Mouse (Mus musculus) liver, adult 2 months (tissue): ENCODE results near the gene Camk2b. TPM values are rescaled to one million over a fixed set of nuclear protein-coding genes. Genes with fewer than 3 reads are reported as not detected.

Experiments used
- DNase-seq: peaks from one replicate; pipeline ENCODE4 v3.0.0-alpha.2; 2011; ENCODE audit warnings: low read depth, low spot score; ENCODE audit errors: extremely low read depth
- H3K27ac ChIP-seq: fragments of 200-500 bp; replicated peaks from 2 replicates; pipeline ENCODE4 v1.5.1; 2012; ENCODE audit warnings: low read depth, mild to moderate bottlenecking, control low read depth, inconsistent platforms, low read length; ENCODE audit not compliant: insufficient read depth
- H3K27me3 ChIP-seq: fragments of 200-500 bp; 2 replicates; pipeline ENCODE4 v1.6.1; 2012; ENCODE audit warnings: mild to moderate bottlenecking, moderate library complexity, low read length, inconsistent platforms; ENCODE audit not compliant: control insufficient read depth, insufficient read depth
- H3K36me3 ChIP-seq: fragments of 200-500 bp; 2 replicates; pipeline ENCODE4 v1.6.1; 2012; ENCODE audit warnings: low read length, inconsistent platforms; ENCODE audit not compliant: control insufficient read depth, insufficient read depth
- H3K4me1 ChIP-seq: fragments of 200-500 bp; 2 replicates; pipeline ENCODE4 v1.6.1; 2011; ENCODE audit warnings: low read length; ENCODE audit not compliant: control insufficient read depth, insufficient read depth
- H3K4me3 ChIP-seq: fragments of 200-500 bp; 2 replicates; pipeline ENCODE4 v1.5.1; 2011; ENCODE audit warnings: low read depth, mild to moderate bottlenecking, control low read depth, low read length, moderate library complexity; ENCODE audit not compliant: insufficient read depth
- H3K79me2 ChIP-seq: fragments of 200-500 bp; 2 replicates; pipeline ENCODE4 v1.6.1; 2012; ENCODE audit warnings: inconsistent platforms, mild to moderate bottlenecking, low read length, moderate library complexity; ENCODE audit not compliant: control insufficient read depth, insufficient read depth
- H3K9ac ChIP-seq: fragments of 200-500 bp; 2 replicates; pipeline ENCODE4 v1.6.1; 2012; ENCODE audit warnings: low read depth, mild to moderate bottlenecking, control low read depth, inconsistent platforms, low read length
- CTCF ChIP-seq: fragments of 200-500 bp; IDR thresholded peaks from 2 replicates; pipeline ENCODE4 v1.5.1; 2011; ENCODE audit warnings: low read depth, low read length, control low read depth
- POLR2A ChIP-seq: fragments of 200-500 bp; IDR thresholded peaks from 2 replicates; pipeline ENCODE4 v1.6.1; 2011; ENCODE audit warnings: low read length, control low read depth; ENCODE audit not compliant: insufficient read depth; ENCODE audit errors: extremely low read depth
- WGBS: fragments of 180-500 bp; shearing (Covaris S2); methylation state at CpG from one replicate; pipeline ENCODE4 v1.1.7; 2018; 5-methylcytosine and 5-hydroxymethylcytosine counted together
- polyA plus RNA-seq: library from polyadenylated mRNA; depleted of rRNA; stranded (reverse); fragments of >200 nt; gene quantifications from 2 replicates; pipeline ENCODE4 v1.2.3, GENCODE M21; 2012; rRNA removed
- total RNA-seq: library from RNA; depleted of rRNA; stranded (reverse); fragments of >200 nt; gene quantifications from 2 replicates; pipeline ENCODE4 v1.2.3, GENCODE M21; 2014; rRNA removed

The Camk2b gene
- total and polyA plus RNA-seq, 2 experiments: 8.1 to 8.5 TPM

- no peak overlapping the region for H3K27ac ChIP-seq
- WGBS: 97% methylated on average over 1 of the region's 1 CpGs
- H3K36me3 ChIP-seq: no peaks in the 10 kb centered on the region; the same call in 1 of the 2 replicates
- H3K27me3 ChIP-seq: no peaks in the 10 kb centered on the region
- peaks cover 6% of the 10 kb centered on the region; the same call in 1 of the 2 replicates for H3K79me2 ChIP-seq
- TF ChIP-seq CTCF (no peak), POLR2A (no peak)
- no peak overlapping the region for H3K4me3 ChIP-seq
- DNase-seq: no peak
- no peaks in the 10 kb centered on the region for H3K4me1 ChIP-seq
- no peak overlapping the region for H3K9ac ChIP-seq
Measured at GRCm38 (mm10) chr11:5930578-5930977, 135.6 kb downstream of the Camk2b start.

GRCm38 (mm10) chr11:5926696-5927220 lies 139.4 kb downstream of the Camk2b start:
- TF ChIP-seq CTCF: no peak
- TF ChIP-seq POLR2A: no peak
- H3K27me3 ChIP-seq: no peaks in the 10 kb centered on the region
- H3K27ac ChIP-seq: no peak overlapping the region
- 85% methylated on average over 3 of the region's 3 CpGs for WGBS
- H3K36me3 ChIP-seq: no peaks in the 10 kb centered on the region
- H3K79me2 ChIP-seq: peaks cover 6% of the 10 kb centered on the region; the same call in 1 of the 2 replicates
- H3K9ac ChIP-seq: no peak overlapping the region
- no peak overlapping the region for H3K4me3 ChIP-seq
- no peak for DNase-seq
- H3K4me1 ChIP-seq: no peaks in the 10 kb centered on the region

- TF ChIP-seq CTCF (no peak), POLR2A (no peak)
- H3K27ac ChIP-seq: no peak overlapping the region
- H3K4me1 ChIP-seq: peaks cover 2% of the 10 kb centered on the region; the same call in 1 of the 2 replicates
- H3K36me3 ChIP-seq: 0 out of 2 replicates have a peak, but pooled peaks cover 2% of the 10 kb centered on the region
- H3K79me2 ChIP-seq: peaks cover 6% of the 10 kb centered on the region; the same call in 1 of the 2 replicates
- no peak for DNase-seq
- no peak overlapping the region for H3K4me3 ChIP-seq
- H3K9ac ChIP-seq: no peak overlapping the region
- no peaks in the 10 kb centered on the region for H3K27me3 ChIP-seq
- WGBS: 70% methylated on average over 8 of the region's 8 CpGs
Measured at GRCm38 (mm10) chr11:5924699-5925098, 141.5 kb downstream of the Camk2b start.

GRCm38 (mm10) chr11:5920323-5920960 lies 145.7 kb downstream of the Camk2b start:
- Histone ChIP-seq H3K4me3 (no peak overlapping the region; the same call in 1 of the 2 replicates), H3K9ac (peak overlapping the region; percentile 31), H3K27ac (peak overlapping the region; percentile 81), H3K79me2 (peaks cover 9% of the 10 kb centered on the region; the same call in 1 of the 2 replicates), H3K27me3 (no peaks in the 10 kb centered on the region), H3K36me3 (0 out of 2 replicates have a peak, but pooled peaks cover 2% of the 10 kb centered on the region), H3K4me1 (peaks cover 26% of the 10 kb centered on the region)
- TF ChIP-seq CTCF: no peak
- TF ChIP-seq POLR2A: peak; percentile 85
- WGBS: 17% methylated on average over 17 of the region's 17 CpGs
- DNase-seq: peak; percentile 81

Other genes starting within 250 kb of the Camk2b start
- 2.6 and 2.7 TPM in 2 replicates for gene Polm, start 228.3 kb downstream of the Camk2b start, total RNA-seq
- gene Polm, start 228.3 kb downstream of the Camk2b start, polyA plus RNA-seq: 8.1 and 13.3 TPM in 2 replicates
- gene Aebp1, start 204.4 kb downstream of the Camk2b start, total RNA-seq: 0.83 and 1.7 TPM in 2 replicates
- gene Aebp1, start 204.4 kb downstream of the Camk2b start, polyA plus RNA-seq: 1.4 and 1.6 TPM in 2 replicates
- 10.7 and 22.1 TPM in 2 replicates for gene Pold2, start 188.1 kb downstream of the Camk2b start, total RNA-seq
- 59.5 and 81.1 TPM in 2 replicates for gene Pold2, start 188.1 kb downstream of the Camk2b start, polyA plus RNA-seq
- gene Myl7, start 167.6 kb downstream of the Camk2b start, total RNA-seq: 0.65 and 0.67 TPM in 2 replicates
- 0.55 and 0.64 TPM in 2 replicates for gene Myl7, start 167.6 kb downstream of the Camk2b start, polyA plus RNA-seq
- 69.5 and 94.4 TPM in 2 replicates for gene Gck, start 116.3 kb downstream of the Camk2b start, total RNA-seq
- gene Gck, start 116.3 kb downstream of the Camk2b start, polyA plus RNA-seq: 112 and 155 TPM in 2 replicates
- gene Ykt6, start 110.7 kb downstream of the Camk2b start, total RNA-seq: 41.6 and 41.8 TPM in 2 replicates
- 37.4 and 39.9 TPM in 2 replicates for gene Ykt6, start 110.7 kb downstream of the Camk2b start, polyA plus RNA-seq
- 0.09 and 0.13 TPM in 2 replicates for gene A730071L15Rik, start 133.7 kb upstream of the Camk2b start, total RNA-seq
- gene A730071L15Rik, start 133.7 kb upstream of the Camk2b start, polyA plus RNA-seq: 0.05 TPM in 1 of 2 replicates, not detected in the other
- 10.6 and 12.8 TPM in 2 replicates for gene Nudcd3, start 134.1 kb upstream of the Camk2b start, total RNA-seq
- 14.6 and 16.7 TPM in 2 replicates for gene Nudcd3, start 134.1 kb upstream of the Camk2b start, polyA plus RNA-seq
- gene Npc1l1, start 163.8 kb upstream of the Camk2b start, total RNA-seq: not detected in 2 replicates
- 0.05 TPM in 1 of 2 replicates, not detected in the other for gene Npc1l1, start 163.8 kb upstream of the Camk2b start, polyA plus RNA-seq
- 28.5 and 31.8 TPM in 2 replicates for gene Ddx56, start 201.4 kb upstream of the Camk2b start, total RNA-seq
- gene Ddx56, start 201.4 kb upstream of the Camk2b start, polyA plus RNA-seq: 19.2 and 30.0 TPM in 2 replicates
- 42.2 and 43.1 TPM in 2 replicates for gene Tmed4, start 208.5 kb upstream of the Camk2b start, total RNA-seq
- gene Tmed4, start 208.5 kb upstream of the Camk2b start, polyA plus RNA-seq: 80.1 and 83.2 TPM in 2 replicates
- 69.9 and 106 TPM in 2 replicates for gene Ogdh, start 225.3 kb upstream of the Camk2b start, total RNA-seq
- gene Ogdh, start 225.3 kb upstream of the Camk2b start, polyA plus RNA-seq: 71.1 and 85.2 TPM in 2 replicates